Comparison of ENCODE assay signal across 9 mouse cellular contexts in genomic region chr10:105571831-105572230, GRCm38 (mm10). TPM values are rescaled to one million over a fixed set of nuclear protein-coding genes. Genes with fewer than 3 reads are reported as not detected.
A peak's percentile ranks its signal among the peaks of the same experiment; 100 is the strongest.
DNase-seq lines count a peak whose midpoint lies in the region; ATAC-seq and TF ChIP-seq lines count a peak whose summit lies in the region.
"Had no signal": no experiment of that assay in that cellular context is flagged by ENCODE, and none has a peak within 500 bp of the region (broad histone marks: within the 10 kb centered on the region; RNA-seq: fewer than 3 reads in every experiment).

No protein-coding gene starts in this region.

- DNase-seq in adrenal gland, adult 2 months, result peak; percentile 23
- no peak for DNase-seq in adrenal gland, adult 18-20 months (ENCODE audit: low spot score in 2 of 2)
- no peak for DNase-seq in lung, embryonic 14.5 days
- DNase-seq in lung, postnatal 4 days, result no peak
- DNase-seq in limb, embryonic 11.5 days (ENCODE audit: low spot score), result no peak
- DNase-seq in right cerebral cortex, postnatal 36 days (ENCODE audit: low spot score in 2 of 2), result no peak
- no peak for DNase-seq in layer of hippocampus, adult 18-20 months (ENCODE audit: low spot score in 2 of 2)
- DNase-seq: right cerebral cortex, postnatal 25 days had no signal

- no peaks in the 10 kb centered on the region for H3K27me3 ChIP-seq in lung, embryonic 14.5 days (ENCODE audit: insufficient read depth, low read length)
- no peaks in the 10 kb centered on the region for H3K27me3 ChIP-seq in limb, embryonic 11.5 days (ENCODE audit: control insufficient read depth, insufficient read depth, low read length)
- H3K27me3 ChIP-seq in stomach, embryonic 15.5 days (replicated peaks), result no peaks in the 10 kb centered on the region

- H3K27ac ChIP-seq in lung, embryonic 14.5 days (ENCODE audit: low read depth), result no peak overlapping the region; the same call in 1 of the 2 replicates
- H3K27ac ChIP-seq in limb, embryonic 11.5 days (replicated peaks; ENCODE audit: low read depth, low read length), result no peak overlapping the region
- H3K27ac ChIP-seq in stomach, embryonic 15.5 days, result no peak overlapping the region

- TF ChIP-seq CTCF in lung, embryonic 14.5 days (IDR thresholded peaks at IDR 0.05; ENCODE audit: low read depth), result no peak

- no peaks in the 10 kb centered on the region for H3K36me3 ChIP-seq in lung, embryonic 14.5 days (ENCODE audit: insufficient read depth)
- no peaks in the 10 kb centered on the region for H3K36me3 ChIP-seq in limb, embryonic 11.5 days (ENCODE audit: control insufficient read depth, insufficient read depth, low read length)
- H3K36me3 ChIP-seq in stomach, embryonic 15.5 days, result no peaks in the 10 kb centered on the region

- H3K4me2 ChIP-seq in lung, embryonic 14.5 days, result peak overlapping the region; percentile 95
- peak overlapping the region; percentile 78 for H3K4me2 ChIP-seq in limb, embryonic 11.5 days (ENCODE audit: low read depth, severe bottlenecking)
- peak overlapping the region; percentile 96 for H3K4me2 ChIP-seq in stomach, embryonic 15.5 days

- no peak for ATAC-seq in lung, embryonic 14.5 days (ENCODE audit: insufficient read depth)
- no peak for ATAC-seq in limb, embryonic 11.5 days (ENCODE audit: insufficient number of reproducible peaks, low FRiP score, low TSS enrichment, low read depth)
- no peak for ATAC-seq in stomach, embryonic 15.5 days (ENCODE audit: insufficient read depth, low FRiP score, low read depth)

- no peaks in the 10 kb centered on the region for H3K9me3 ChIP-seq in lung, embryonic 14.5 days (ENCODE audit: low read depth, low read length)
- H3K9me3 ChIP-seq in limb, embryonic 11.5 days (ENCODE audit: control insufficient read depth, low read length), result no peaks in the 10 kb centered on the region
- no peaks in the 10 kb centered on the region for H3K9me3 ChIP-seq in stomach, embryonic 15.5 days

- H3K4me3 ChIP-seq in lung, embryonic 14.5 days (ENCODE audit: low read depth, low read length), result peak overlapping the region; percentile 72
- H3K4me3 ChIP-seq in limb, embryonic 11.5 days (ENCODE audit: low read depth, low read length), result peak overlapping the region; percentile 81
- peak overlapping the region; percentile 80 for H3K4me3 ChIP-seq in stomach, embryonic 15.5 days (replicated peaks)

- no peaks in the 10 kb centered on the region for H3K4me1 ChIP-seq in lung, embryonic 14.5 days (ENCODE audit: insufficient read depth)
- H3K4me1 ChIP-seq in limb, embryonic 11.5 days (ENCODE audit: control insufficient read depth, insufficient read depth, low read length), result no peaks in the 10 kb centered on the region
- H3K4me1 ChIP-seq in stomach, embryonic 15.5 days, result 0 out of 2 replicates have a peak, but pooled peaks cover 2% of the 10 kb centered on the region

- 52% methylated on average over 4 of the region's 4 CpGs for WGBS in lung, embryonic 14.5 days
- WGBS in limb, embryonic 11.5 days, result 89% methylated on average over 4 of the region's 4 CpGs
- WGBS in stomach, embryonic 15.5 days, result 64% methylated on average over 4 of the region's 4 CpGs

- 0 out of 2 replicates have a peak overlapping the region, but pooled peaks have one; percentile 21 for H3K9ac ChIP-seq in lung, embryonic 14.5 days
- peak overlapping the region; percentile 44; the same call in 1 of the 2 replicates for H3K9ac ChIP-seq in limb, embryonic 11.5 days (ENCODE audit: low read length)
- H3K9ac ChIP-seq in stomach, embryonic 15.5 days, result no peak overlapping the region

RNA-seq across cellular contexts. Expression of gene Tmtc2, which starts 2.4 kb away (rescaled TPM):
- total RNA-seq in adrenal gland, adult 2 months (2021), result 1 to 10 TPM; 3.3 to 7.4 TPM
- 0.31 and 0.85 TPM in 2 replicates for polyA plus RNA-seq in adrenal gland, adult 2 months (2012; rRNA removed)
- total RNA-seq in adrenal gland, adult 18-20 months (2021), result 1 to 10 TPM; 3.0 to 5.2 TPM
- 6.9 and 7.9 TPM in 2 replicates for polyA plus RNA-seq in lung, embryonic 14.5 days (2014; fragmentation: Nextera tagmentation; extraction: Ambion mirVana)
- 7.4 and 7.8 TPM in 2 replicates for polyA plus RNA-seq in limb, embryonic 11.5 days (2014; fragmentation: Nextera tagmentation; extraction: Ambion mirVana)
- 12.2 and 14.1 TPM in 2 replicates for polyA plus RNA-seq in stomach, embryonic 15.5 days (2015; fragmentation: Nextera tagmentation; extraction: Ambion mirVana)
- total RNA-seq in layer of hippocampus, adult 18-20 months (2021), result 10 to 100 TPM; 10.6 to 11.9 TPM
